Mouse (Mus musculus): ENCODE data around the gene Rprd2. TPM values are rescaled to one million over a fixed set of nuclear protein-coding genes. Genes with fewer than 3 reads are reported as not detected.

Rprd2 gene
- polyA plus RNA-seq, 1 experiment from 2014 or later, result 35.3 TPM

- POLR2A ChIA-PET, result interaction anchor here (0.6 to 2.2 kb wide), 5 partner anchors 19 to 67 kb away, joined by 3 to 6 read pairs (median 4); partner anchors contain the start of gene Adamtsl4
- ATAC-seq (peak; percentile 95), DNase-seq (ENCODE audit: low read depth, low spot score) (peak; percentile 94)
- H3K27me3 ChIP-seq, result no peaks in the 10 kb centered on the region
- CTCF ChIA-PET, result no interaction called here
- TF ChIP-seq CTCF (IDR thresholded peaks at IDR 0.05), result no peak
- in situ Hi-C loops (cut with MboI; ENCODE audit: low pct_unique_long_range_greater_than_20kb), result no loop called here
Measured at GRCm38 (mm10) chr3:95754345-95755206, 64.1 kb downstream of the Rprd2 start.

- CTCF ChIA-PET, result no interaction called here
- in situ Hi-C loops (cut with MboI; ENCODE audit: low pct_unique_long_range_greater_than_20kb), result no loop called here
- no peak for ATAC-seq
- no peak for DNase-seq (ENCODE audit: low read depth, low spot score)
- no peaks in the 10 kb centered on the region for H3K27me3 ChIP-seq
- TF ChIP-seq CTCF (IDR thresholded peaks at IDR 0.05), result no peak
- POLR2A ChIA-PET, result no interaction called here
Measured at GRCm38 (mm10) chr3:95752935-95753334, 65.7 kb downstream of the Rprd2 start.

DNA sequence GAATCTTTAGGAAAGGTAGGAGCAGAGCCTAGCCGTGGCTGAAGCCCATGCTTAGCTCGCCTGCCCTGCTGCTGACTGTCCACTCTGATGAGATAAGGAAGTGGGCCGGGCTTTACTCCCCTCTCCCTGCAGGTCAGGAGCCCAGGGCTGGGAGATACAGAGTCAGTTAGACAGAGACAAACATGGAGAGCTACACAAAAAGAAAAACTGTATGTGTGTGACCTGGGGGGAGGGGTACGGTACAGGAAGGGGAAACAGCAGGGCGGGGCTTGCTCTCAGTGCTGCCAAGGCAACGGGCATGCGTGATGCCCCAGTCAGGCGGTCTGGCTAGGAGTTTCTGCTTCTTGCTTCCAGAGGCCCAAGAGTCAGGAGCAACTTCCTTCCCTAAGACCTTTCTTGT, 78.3 kb downstream of the Rprd2 start:
- TF ChIP-seq CTCF (IDR thresholded peaks at IDR 0.05), result no peak
- no peaks in the 10 kb centered on the region for H3K27me3 ChIP-seq
- in situ Hi-C loops (cut with MboI; ENCODE audit: low pct_unique_long_range_greater_than_20kb), result no loop called here
- POLR2A ChIA-PET, result no interaction called here
- CTCF ChIA-PET, result interaction anchor here (2.1 kb wide), 1 partner anchor 10 kb away, joined by 10 read pairs; no protein-coding TSS in a partner anchor
- DNase-seq (ENCODE audit: low read depth, low spot score) (no peak), ATAC-seq (no peak)

DNA sequence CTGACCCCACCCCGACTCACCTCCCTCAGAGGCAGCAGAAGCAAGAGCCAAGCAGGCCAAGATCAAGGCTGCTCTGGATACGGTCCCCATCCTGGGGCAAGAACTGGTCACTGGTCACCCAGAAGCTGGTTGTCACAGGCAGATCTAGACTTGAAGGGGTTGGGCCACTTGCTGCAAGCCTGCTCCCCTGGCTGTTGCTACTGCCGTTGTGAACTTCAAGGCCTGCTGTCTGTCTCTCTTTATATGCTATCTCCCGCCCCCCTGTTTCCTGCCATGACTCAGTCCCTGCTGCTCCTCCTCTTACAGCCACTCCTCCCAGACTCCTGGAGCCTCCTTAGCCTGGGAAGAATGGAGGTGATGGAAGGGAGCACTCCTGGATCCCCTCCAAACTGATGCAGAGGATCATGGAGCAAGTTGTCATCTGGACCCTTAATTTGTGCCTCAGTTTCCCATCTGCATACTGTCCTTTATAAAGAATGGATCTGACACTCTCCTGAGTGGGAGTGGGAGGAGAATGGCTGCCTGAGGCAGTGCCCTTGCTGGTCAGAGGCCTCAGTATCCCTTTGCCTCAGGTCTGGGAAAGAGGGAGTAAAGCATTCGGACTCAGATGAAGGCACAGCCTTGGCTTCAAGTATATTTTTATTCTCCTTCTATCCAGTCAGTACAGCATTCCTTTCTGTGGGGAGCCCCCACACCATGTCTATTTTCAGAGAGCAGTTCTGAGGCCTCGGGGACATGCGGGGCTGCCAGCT, 79.1 kb downstream of the Rprd2 start, which contains the start of gene Ecm1:
Ecm1 (minus strand) TSS at position 217 of the 752 bp plus-strand sequence.
- in situ Hi-C loops (cut with MboI; ENCODE audit: low pct_unique_long_range_greater_than_20kb), result no loop called here
- no peaks in the 10 kb centered on the region for H3K27me3 ChIP-seq
- no peak for TF ChIP-seq CTCF (IDR thresholded peaks at IDR 0.05)
- ChIA-PET POLR2A (no interaction called here), CTCF (interaction anchor here (1.2 to 2.1 kb wide), 4 partner anchors 11 to 64 kb away, joined by 3 to 10 read pairs (median 4); no protein-coding TSS in a partner anchor)
- no peak for DNase-seq (ENCODE audit: low read depth, low spot score)
- peak; percentile 73 for ATAC-seq

DNA sequence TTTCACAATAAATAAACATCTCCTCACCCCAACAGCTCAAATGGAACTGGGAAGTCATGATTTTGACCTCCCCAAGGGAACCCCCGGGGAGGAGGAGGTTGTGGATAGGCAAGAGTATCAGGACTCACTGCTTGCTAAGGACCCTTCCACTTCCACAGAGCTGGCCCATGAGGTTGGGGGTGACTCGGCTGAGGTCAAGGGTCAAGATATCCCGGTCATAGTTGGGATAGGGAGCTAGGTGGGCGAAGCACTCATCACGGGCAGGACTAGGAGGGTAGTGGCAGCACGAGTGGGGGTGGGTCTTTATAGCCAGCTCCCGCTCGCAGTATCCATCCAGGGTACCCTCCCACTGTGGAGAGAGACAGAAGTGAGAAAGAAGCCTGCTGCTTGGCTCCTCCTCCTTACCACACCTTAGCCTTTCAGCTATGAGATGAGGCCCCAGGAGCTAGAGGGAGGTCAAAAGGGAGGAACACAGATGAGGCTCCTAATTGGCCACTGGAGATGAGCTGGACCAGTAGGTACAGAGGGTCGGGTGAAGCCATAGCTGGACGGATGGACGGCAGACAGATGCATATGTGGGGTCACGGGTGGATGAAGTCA, 83.5 kb downstream of the Rprd2 start:
- POLR2A ChIA-PET, result interaction anchor here (1.1 to 1.7 kb wide), 4 partner anchors 9 to 102 kb away, joined by 3 to 5 read pairs (median 3); no protein-coding TSS in a partner anchor
- TF ChIP-seq CTCF (IDR thresholded peaks at IDR 0.05), result no peak
- no peaks in the 10 kb centered on the region for H3K27me3 ChIP-seq
- ATAC-seq, result no peak
- in situ Hi-C loops (cut with MboI; ENCODE audit: low pct_unique_long_range_greater_than_20kb), result no loop called here
- DNase-seq (ENCODE audit: low read depth, low spot score), result no peak
- CTCF ChIA-PET, result interaction anchor here (1.1 to 2.1 kb wide), 2 partner anchors 10 to 15 kb away, joined by 4 to 7 read pairs; no protein-coding TSS in a partner anchor

DNA sequence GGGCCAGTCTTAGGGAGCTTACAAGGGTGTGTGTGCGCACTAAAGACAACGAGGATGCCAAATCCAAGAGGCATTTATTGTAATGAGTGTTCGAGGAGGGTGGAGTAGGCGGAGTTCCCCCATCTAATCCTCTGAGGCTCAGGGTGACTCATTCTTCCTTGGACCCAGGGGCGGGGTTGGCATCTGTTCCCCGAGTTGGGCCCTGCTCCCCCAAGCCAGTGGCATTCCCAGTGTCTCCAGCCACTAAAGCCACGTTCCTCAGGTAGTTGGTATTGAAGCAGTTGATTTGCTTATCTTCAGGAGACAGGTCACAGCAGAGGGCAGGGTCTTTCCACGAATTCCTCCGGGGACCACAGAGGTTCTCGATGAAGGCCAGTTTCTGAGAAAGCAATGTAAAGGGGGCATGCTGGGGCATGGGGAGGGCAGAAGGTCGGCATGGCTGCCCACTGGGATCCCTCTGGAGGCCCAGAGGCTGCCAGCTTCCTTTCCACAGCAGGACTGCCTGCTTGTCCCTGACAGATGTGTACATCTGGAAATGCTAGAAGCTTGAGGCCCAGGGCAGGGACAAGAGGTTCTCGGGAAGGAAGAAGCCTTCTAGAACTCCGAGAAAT, 84.5 kb downstream of the Rprd2 start:
- ChIA-PET POLR2A (interaction anchor here (0.8 to 1.4 kb wide), 2 partner anchors 21 to 48 kb away, joined by 3 read pairs; no protein-coding TSS in a partner anchor), CTCF (interaction anchor here (1.1 to 2.1 kb wide), 3 partner anchors 11 to 54 kb away, joined by 3 to 7 read pairs (median 4); no protein-coding TSS in a partner anchor)
- in situ Hi-C loops (cut with MboI; ENCODE audit: low pct_unique_long_range_greater_than_20kb), result no loop called here
- H3K27me3 ChIP-seq, result no peaks in the 10 kb centered on the region
- no peak for ATAC-seq
- DNase-seq (ENCODE audit: low read depth, low spot score), result no peak
- no peak for TF ChIP-seq CTCF (IDR thresholded peaks at IDR 0.05)

GRCm38 (mm10) chr3:95732744-95733521, 85.7 kb downstream of the Rprd2 start:
- TF ChIP-seq CTCF (IDR thresholded peaks at IDR 0.05), result no peak
- no peaks in the 10 kb centered on the region for H3K27me3 ChIP-seq
- no peak for ATAC-seq
- ChIA-PET POLR2A (interaction anchor here (1.0 kb wide), 1 partner anchor 371 kb away, joined by 3 read pairs; the partner anchor contains the start of gene Otud7b), CTCF (interaction anchor here (0.8 to 1.8 kb wide), 2 partner anchors 9 to 53 kb away, joined by 3 to 4 read pairs; no protein-coding TSS in a partner anchor)
- DNase-seq (ENCODE audit: low read depth, low spot score), result no peak
- in situ Hi-C loops (cut with MboI; ENCODE audit: low pct_unique_long_range_greater_than_20kb), result no loop called here

DNA sequence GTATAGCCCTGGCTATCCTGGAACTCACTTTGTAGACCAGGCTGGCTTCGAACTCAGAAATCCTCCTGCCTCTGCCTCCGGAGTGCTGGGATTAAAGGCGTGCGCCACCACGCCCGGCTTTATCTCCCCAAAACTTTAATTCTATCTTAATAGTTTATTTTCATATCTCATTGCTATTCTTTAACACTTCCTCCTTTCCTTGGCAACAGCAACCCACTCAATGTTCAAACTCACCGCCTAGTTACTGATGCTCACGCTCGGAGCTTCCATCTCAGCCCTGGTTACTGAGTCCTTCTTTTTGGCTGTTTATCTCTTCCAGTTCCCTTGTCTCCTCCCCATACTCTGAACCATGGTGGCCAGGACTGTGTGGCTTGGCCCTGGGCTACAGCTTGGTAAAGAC, 86.4 kb downstream of the Rprd2 start:
- CTCF ChIA-PET, result interaction anchor here (0.8 kb wide), 1 partner anchor 9 kb away, joined by 3 read pairs; no protein-coding TSS in a partner anchor
- POLR2A ChIA-PET, result no interaction called here
- in situ Hi-C loops (cut with MboI; ENCODE audit: low pct_unique_long_range_greater_than_20kb), result no loop called here
- DNase-seq (ENCODE audit: low read depth, low spot score) (no peak), ATAC-seq (no peak)
- no peak for TF ChIP-seq CTCF (IDR thresholded peaks at IDR 0.05)
- no peaks in the 10 kb centered on the region for H3K27me3 ChIP-seq

- TF ChIP-seq CTCF (IDR thresholded peaks at IDR 0.05), result no peak
- ATAC-seq (no peak), DNase-seq (ENCODE audit: low read depth, low spot score) (no peak)
- CTCF ChIA-PET, result no interaction called here
- no peaks in the 10 kb centered on the region for H3K27me3 ChIP-seq
- in situ Hi-C loops (cut with MboI; ENCODE audit: low pct_unique_long_range_greater_than_20kb), result no loop called here
- POLR2A ChIA-PET, result no interaction called here
Measured at GRCm38 (mm10) chr3:95731802-95732201, 86.9 kb downstream of the Rprd2 start.

Measured in Patski (cell line).